Mouse (Mus musculus) lung, postnatal 36 days (tissue): ENCODE data around the gene Wdr77.
"Not testable (repeated sequence)": the region's sequence is repeated elsewhere in the genome, so short reads cannot be mapped to it uniquely, and the experiment has no call there.

Experiments used
- DNase-seq: peaks from one replicate; pipeline ENCODE4 v3.0.0; 2022; ENCODE audit warnings: mixed read lengths

Wdr77 gene

GRCm38 (mm10) chr3:105957235-105957634 lies 1.9 kb upstream of the Wdr77 start:
- no peak for DNase-seq

- DNase-seq = no peak
These were observed 965 bp upstream of the Wdr77 start for GRCm38 (mm10) chr3:105958204-105958603.

DNA sequence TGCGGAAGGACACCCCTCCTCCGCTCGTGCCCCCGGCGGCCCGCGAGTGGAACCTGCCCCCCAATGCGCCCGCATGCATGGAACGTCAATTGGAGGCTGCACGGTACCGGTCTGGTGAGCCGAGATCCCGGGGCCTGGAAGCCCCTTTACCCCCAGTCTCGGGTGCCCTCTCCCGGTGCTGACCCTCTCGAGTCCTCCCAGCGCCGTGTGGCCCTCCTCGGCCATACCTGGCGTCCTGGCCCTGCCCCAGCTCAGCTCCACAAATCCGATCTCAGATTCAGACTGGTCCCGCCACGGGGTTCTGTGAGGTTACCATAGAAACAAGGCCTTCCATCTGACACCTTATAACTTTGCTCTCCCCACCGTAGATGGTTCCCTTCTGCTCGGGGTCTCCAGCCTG lies 416 bp downstream of the Wdr77 start:
- DNase-seq = no peak

DNA sequence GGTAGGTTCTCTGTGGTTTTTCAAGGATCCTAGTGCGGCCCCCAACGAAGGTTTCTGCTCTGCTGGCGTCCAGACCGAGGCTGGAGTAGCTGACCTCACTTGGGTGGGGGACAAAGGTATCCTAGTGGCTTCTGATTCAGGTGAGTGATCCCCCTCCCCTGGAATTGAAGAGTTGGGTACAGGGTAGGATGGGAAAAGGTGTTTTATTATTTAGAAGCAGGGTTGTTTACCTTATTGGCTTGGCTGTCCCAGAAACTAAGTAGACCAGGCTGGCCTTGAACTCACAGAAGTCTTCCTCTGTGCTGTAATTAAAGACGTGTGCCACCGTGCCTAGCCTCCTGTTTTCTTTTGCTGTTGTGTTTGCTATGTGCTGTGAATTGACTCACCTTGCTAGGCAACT lies 830 bp downstream of the Wdr77 start, which contains the start of gene Atp5f1:
Gene Atp5f1 (minus strand): TSS at position 101 of the 400 bp plus-strand sequence.
- DNase-seq = no peak

DNA sequence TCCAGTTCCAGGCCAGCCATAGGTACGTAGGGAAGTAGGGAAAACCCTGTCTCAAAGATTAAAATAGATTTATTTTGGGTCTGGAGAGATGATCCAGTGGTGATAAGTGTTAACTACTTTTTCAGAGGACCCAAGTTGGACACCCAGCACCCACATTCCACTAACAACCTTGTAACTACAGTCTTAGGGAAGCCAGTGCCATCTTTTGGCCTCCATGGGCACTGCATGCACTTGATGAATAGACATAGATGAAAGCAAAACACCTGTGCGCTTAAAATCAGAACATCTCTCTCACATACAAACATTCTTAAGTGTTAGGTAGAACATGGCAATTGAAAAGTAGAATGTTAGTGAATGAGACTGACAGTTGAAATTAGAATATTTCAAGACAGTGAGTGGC lies 1.5 kb downstream of the Wdr77 start:
- DNase-seq = peak; percentile 35

DNA sequence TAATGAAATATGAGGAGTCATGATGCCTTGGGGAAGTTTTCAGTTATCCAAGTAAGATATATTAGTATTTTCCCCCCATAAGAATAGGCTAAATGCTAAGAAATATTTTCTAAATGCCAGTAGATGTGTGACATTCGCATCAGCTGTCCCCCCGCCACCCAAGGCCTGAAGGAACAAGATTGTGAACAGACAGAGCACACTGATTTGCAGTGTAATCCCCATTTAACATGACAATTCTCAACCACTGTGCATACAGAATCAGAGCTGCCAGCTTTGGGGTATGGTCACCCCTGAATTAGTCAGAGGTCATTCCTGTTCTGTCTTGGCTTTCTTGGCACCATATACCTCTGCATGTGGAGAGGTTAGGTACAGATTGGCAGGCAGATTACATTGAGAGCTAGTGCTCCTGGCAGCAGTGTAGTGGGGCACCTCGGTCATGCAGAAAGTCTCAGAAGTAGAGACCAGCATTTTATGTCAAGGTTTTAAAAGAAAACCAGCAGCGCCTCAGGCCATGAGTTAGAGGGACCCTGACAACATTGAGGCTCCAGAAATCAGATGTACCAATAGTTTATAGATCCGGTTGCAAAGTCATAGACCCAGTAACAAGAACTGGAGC lies 12.8 kb downstream of the Wdr77 start:
- no peak for DNase-seq

- no peak for DNase-seq
These were observed 14.2 kb downstream of the Wdr77 start, which contains the start of gene Ovgp1 for GRCm38 (mm10) chr3:105973411-105973810. TSS of gene Ovgp1 (plus strand) at chr3:105973711.

DNA sequence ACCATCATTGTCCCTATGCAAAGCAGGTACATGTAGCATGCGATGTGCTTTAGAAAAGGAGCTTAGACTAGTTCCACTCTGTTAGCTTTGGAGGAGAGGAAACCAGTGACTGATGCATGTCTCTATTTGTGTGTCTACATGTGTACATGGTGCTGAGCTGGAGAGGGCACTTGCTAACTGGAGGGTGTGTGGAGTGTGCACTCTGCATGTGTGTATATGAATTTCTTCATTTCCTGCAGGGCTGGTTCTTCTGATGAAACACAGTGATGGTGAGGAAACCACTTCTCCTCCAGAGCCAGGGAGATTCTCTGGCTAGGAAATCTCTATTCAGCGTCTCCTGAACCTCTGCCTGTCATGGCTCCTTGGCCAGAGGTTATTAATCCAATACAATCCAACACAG lies 15.0 kb downstream of the Wdr77 start:
- DNase-seq = peak; percentile 29

- not testable (repeated sequence) for DNase-seq
These were observed 30.4 kb downstream of the Wdr77 start for GRCm38 (mm10) chr3:105989611-105990010.

GRCm38 (mm10) chr3:105991653-105992283 lies 32.6 kb downstream of the Wdr77 start:
- peak; percentile 83 for DNase-seq

DNA sequence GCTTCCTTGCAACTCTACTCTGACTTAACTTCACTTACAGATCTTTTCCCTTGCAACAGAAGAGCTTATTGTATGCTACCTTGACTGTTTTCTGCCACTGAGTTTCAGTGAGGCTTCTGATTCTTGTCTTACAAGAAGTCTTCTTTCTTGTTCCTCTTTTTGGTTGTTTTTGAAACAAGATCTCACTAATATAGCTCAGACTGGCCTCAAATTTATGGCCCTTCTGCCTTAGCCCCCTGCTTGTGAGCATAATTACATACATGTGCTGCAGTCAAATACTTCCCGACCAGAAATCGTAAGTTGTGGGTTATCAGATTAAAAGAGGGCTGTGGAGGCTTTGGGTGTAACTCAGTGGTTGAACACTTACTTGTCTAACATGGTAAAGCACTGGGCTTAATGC lies 35.6 kb downstream of the Wdr77 start:
- DNase-seq = no peak

DNA sequence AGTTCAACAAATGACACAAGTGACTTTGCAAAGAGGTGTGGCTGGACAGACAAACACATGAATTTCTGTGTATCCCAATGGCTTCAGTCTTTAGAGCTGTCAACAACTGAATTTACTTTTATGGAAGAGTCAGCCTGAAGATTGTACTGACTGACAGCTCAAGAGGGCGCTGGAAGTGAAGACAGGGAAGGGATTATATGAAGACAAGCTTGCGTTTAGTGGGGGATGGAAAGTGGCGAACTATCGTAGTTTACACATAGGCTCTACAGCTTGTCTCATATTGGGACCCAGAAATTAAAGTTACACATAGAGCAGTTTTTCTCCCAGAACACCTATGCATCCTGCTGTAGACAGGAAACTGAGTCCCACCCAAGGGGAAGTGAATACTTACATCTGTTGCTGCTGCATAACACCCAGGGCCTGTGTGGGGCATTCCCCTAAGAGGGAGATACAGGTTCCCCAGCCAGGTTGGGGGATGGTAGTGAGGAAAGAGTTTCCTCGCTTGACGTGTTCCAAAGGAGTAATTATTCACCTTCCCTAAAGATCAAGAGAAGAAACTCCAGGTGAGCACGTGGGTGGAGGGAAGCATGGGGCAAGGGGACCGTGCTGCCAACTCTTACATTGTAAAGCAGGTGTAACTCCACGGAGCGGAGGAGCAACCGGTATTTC lies 41.7 kb downstream of the Wdr77 start:
- DNase-seq = peak; percentile 5

GRCm38 (mm10) chr3:106001416-106002370 lies 42.5 kb downstream of the Wdr77 start:
- peak; percentile 70 for DNase-seq

DNA sequence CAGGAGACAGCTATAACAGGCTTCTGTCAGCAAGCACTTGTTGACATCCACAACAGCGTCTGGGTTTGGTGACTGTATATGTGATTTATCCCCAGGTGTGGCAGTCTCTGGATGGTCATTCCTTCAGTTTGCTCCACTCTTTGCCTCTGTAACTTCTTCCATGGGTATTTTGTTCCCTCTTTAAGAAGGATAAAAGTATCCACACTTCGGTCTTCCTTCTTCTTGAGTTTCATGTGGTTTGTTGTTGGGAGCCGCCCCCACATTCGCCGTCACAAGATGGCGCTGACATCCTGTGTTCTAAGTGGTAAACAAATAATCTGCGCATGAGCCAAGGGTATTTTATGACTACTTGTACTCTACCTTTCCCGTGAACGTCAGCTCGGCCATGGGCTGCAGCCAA lies 44.2 kb downstream of the Wdr77 start:
- DNase-seq = not testable (repeated sequence)

GRCm38 (mm10) chr3:106014546-106014945 lies 55.4 kb downstream of the Wdr77 start, which contains the start of gene Pifo:
TSS of gene Pifo (minus strand) at chr3:106014646.
- DNase-seq = no peak
